In the genomic region with DNA sequence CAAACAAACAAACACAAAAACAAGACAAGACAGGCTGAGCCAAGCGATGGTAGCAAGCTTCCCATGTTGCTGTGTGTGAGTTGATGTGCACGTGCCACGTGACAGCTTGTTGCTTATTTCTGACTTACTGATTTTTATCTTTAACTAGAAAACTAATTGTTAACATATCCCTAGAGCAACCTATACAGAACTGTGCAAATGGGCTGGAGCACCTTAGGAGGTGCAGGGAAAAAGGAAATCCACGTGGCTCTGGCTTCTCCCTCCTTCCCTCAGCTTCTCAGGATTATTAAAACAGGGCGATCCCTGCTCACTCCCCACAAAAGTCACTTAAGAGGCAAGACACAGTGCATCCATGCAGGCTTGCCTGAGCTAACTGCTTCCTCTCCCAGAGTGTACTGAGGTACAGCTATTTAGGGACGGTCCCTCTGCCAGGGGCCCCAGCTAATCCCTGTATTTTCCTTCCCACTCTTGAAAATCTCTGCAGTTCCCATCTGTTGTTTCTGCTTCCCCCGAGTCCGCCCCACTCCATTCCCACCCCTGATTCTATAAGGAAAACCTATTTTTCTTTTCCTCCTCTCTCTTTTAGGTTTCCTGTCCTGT, we compare ENCODE assay signal across 8 mouse cellular contexts. TPM values are rescaled to one million over a fixed set of nuclear protein-coding genes. Genes with fewer than 3 reads are reported as not detected.
DNase-seq lines count a peak whose midpoint lies in the region; ATAC-seq and TF ChIP-seq lines count a peak whose summit lies in the region.

No protein-coding gene starts in this region.

- H3K4me1 ChIP-seq in embryonic facial prominence, embryonic 11.5 days (ENCODE audit: control insufficient read depth, insufficient read depth, low read length), result no peaks in the 10 kb centered on the region
- no peaks in the 10 kb centered on the region for H3K4me1 ChIP-seq in hindbrain, postnatal 0 days (ENCODE audit: insufficient read depth, low read length)
- peaks cover 30% of the 10 kb centered on the region for H3K4me1 ChIP-seq in midbrain, embryonic 12.5 days

- TF ChIP-seq CTCF in hindbrain, postnatal 0 days (IDR thresholded peaks at IDR 0.05; ENCODE audit: low read depth), result no peak

- H3K36me3 ChIP-seq in embryonic facial prominence, embryonic 11.5 days (replicated peaks; ENCODE audit: control insufficient read depth, insufficient read depth, low read depth, low read length), result no peaks in the 10 kb centered on the region
- no peaks in the 10 kb centered on the region for H3K36me3 ChIP-seq in hindbrain, postnatal 0 days (ENCODE audit: insufficient read depth, low read length)
- H3K36me3 ChIP-seq in midbrain, embryonic 12.5 days, result no peaks in the 10 kb centered on the region

- no peaks in the 10 kb centered on the region for H3K9me3 ChIP-seq in embryonic facial prominence, embryonic 11.5 days (replicated peaks; ENCODE audit: control insufficient read depth, low read length)
- H3K9me3 ChIP-seq in hindbrain, postnatal 0 days (ENCODE audit: low read length), result no peaks in the 10 kb centered on the region
- no peaks in the 10 kb centered on the region for H3K9me3 ChIP-seq in midbrain, embryonic 12.5 days

- DNase-seq in kidney, adult 11 months, result peak; percentile 27
- no peak for DNase-seq in kidney, adult 18-20 months
- DNase-seq in embryonic facial prominence, embryonic 11.5 days (ENCODE audit: low spot score), result no peak
- DNase-seq in hindbrain, postnatal 0 days (ENCODE audit: low spot score), result no peak
- no peak for DNase-seq in thymus, postnatal 0 days (ENCODE audit: low spot score)
- no peak for DNase-seq in adrenal gland, adult (ENCODE audit: inconsistent age in 2 of 2, low spot score in 1 of 2)

- H3K27me3 ChIP-seq in embryonic facial prominence, embryonic 11.5 days (ENCODE audit: control insufficient read depth, insufficient read depth, low read length), result no peaks in the 10 kb centered on the region
- H3K27me3 ChIP-seq in hindbrain, postnatal 0 days (ENCODE audit: insufficient read depth, low read length), result no peaks in the 10 kb centered on the region
- peaks cover 5% of the 10 kb centered on the region; the same call in 1 of the 2 replicates for H3K27me3 ChIP-seq in midbrain, embryonic 12.5 days

- peak overlapping the region; percentile 46 for H3K4me2 ChIP-seq in embryonic facial prominence, embryonic 11.5 days (ENCODE audit: low read depth, low read length)
- H3K4me2 ChIP-seq in hindbrain, postnatal 0 days (ENCODE audit: low read depth, low read length), result peak overlapping the region; percentile 56
- peak overlapping the region; percentile 49; the same call in 1 of the 2 replicates for H3K4me2 ChIP-seq in midbrain, embryonic 12.5 days (replicated peaks)

- WGBS in embryonic facial prominence, embryonic 11.5 days, result 35% methylated on average over 8 of the region's 8 CpGs
- WGBS in hindbrain, postnatal 0 days, result 52% methylated on average over 8 of the region's 8 CpGs
- WGBS in midbrain, embryonic 12.5 days, result 42% methylated on average over 8 of the region's 8 CpGs

- 0 out of 2 replicates have a peak overlapping the region, but pooled peaks have one; percentile 9 for H3K9ac ChIP-seq in embryonic facial prominence, embryonic 11.5 days (replicated peaks; ENCODE audit: low read length)
- H3K9ac ChIP-seq in hindbrain, postnatal 0 days (replicated peaks; ENCODE audit: low read length), result no peak overlapping the region; the same call in 1 of the 2 replicates
- H3K9ac ChIP-seq in midbrain, embryonic 12.5 days (replicated peaks), result 0 out of 2 replicates have a peak overlapping the region, but pooled peaks have one; percentile 20

- peak overlapping the region; percentile 28; the same call in 1 of the 2 replicates for H3K27ac ChIP-seq in embryonic facial prominence, embryonic 11.5 days (replicated peaks; ENCODE audit: low read depth, low read length)
- no peak overlapping the region for H3K27ac ChIP-seq in hindbrain, postnatal 0 days
- H3K27ac ChIP-seq in midbrain, embryonic 12.5 days (replicated peaks), result no peak overlapping the region

- H3K4me3 ChIP-seq in embryonic facial prominence, embryonic 11.5 days (ENCODE audit: low read depth, low read length), result no peak overlapping the region
- peak overlapping the region; percentile 36 for H3K4me3 ChIP-seq in hindbrain, postnatal 0 days (ENCODE audit: low read length)
- H3K4me3 ChIP-seq in midbrain, embryonic 12.5 days, result no peak overlapping the region

- ATAC-seq in embryonic facial prominence, embryonic 11.5 days (replicated peaks; ENCODE audit: insufficient number of reproducible peaks, low FRiP score, low TSS enrichment, low read depth), result peak; percentile 17; the same call in 1 of the 2 replicates
- 0 out of 2 replicates have a peak, but pooled peaks have one; percentile 28 for ATAC-seq in hindbrain, postnatal 0 days
- ATAC-seq in midbrain, embryonic 12.5 days (ENCODE audit: low FRiP score, low read depth), result peak; percentile 34
- no peak for ATAC-seq in erythroid progenitor cell, adult 5-6 weeks (replicated peaks; ENCODE audit: low FRiP score, poor library complexity, severe bottlenecking)

RNA-seq across cellular contexts. Expression of gene Pde7b, which starts 0.6 kb away (rescaled TPM):
- polyA plus RNA-seq in embryonic facial prominence, embryonic 11.5 days (2014; fragmentation: Nextera tagmentation; extraction: Ambion mirVana), result 4.3 and 5.5 TPM in 2 replicates
- total RNA-seq in hindbrain, postnatal 0 days (2014; rRNA removed), result 7.3 and 7.9 TPM in 2 replicates
- 2.3 and 2.6 TPM in 2 replicates for polyA plus RNA-seq in hindbrain, postnatal 0 days (2015; fragmentation: Nextera tagmentation; extraction: Ambion mirVana)
- polyA plus RNA-seq in midbrain, embryonic 12.5 days (2016; fragmentation: Nextera tagmentation; extraction: Ambion mirVana), result 3.0 and 3.2 TPM in 2 replicates
- 2.2 TPM in 1 of 2 replicates, not detected in the other for total RNA-seq in erythroid progenitor cell, adult 5-6 weeks (2015; ENCODE audit: low replicate concordance)
- total RNA-seq in erythroid progenitor cell, adult 5-6 weeks (2017; ENCODE audit: low replicate concordance), result 1.4 TPM in 1 of 2 replicates, not detected in the other
- polyA plus RNA-seq in thymus, postnatal 0 days (2015; fragmentation: Nextera tagmentation; extraction: Ambion mirVana), result 0.30 and 0.61 TPM in 2 replicates
